Mouse (Mus musculus) ES-E14 (cell line): ENCODE results near the gene Gkn2.

Experiments
- CHD2 ChIP-seq: IDR thresholded peaks from 2 replicates; pipeline ENCODE4 v1.6.1; 2014; ENCODE audit warnings: mild to moderate bottlenecking, low read depth, low read length, inconsistent platforms
- HCFC1 ChIP-seq: IDR thresholded peaks from 2 replicates; pipeline ENCODE4 v1.6.1; 2012; ENCODE audit warnings: low read length, inconsistent platforms, borderline replicate concordance; ENCODE audit not compliant: insufficient read depth
- MAFK ChIP-seq: IDR thresholded peaks from 2 replicates; pipeline ENCODE4 v1.6.1; 2014; ENCODE audit warnings: mild to moderate bottlenecking, low read depth, low read length, inconsistent platforms; ENCODE audit not compliant: insufficient read depth
- ZC3H11A ChIP-seq: IDR thresholded peaks from 2 replicates; pipeline ENCODE4 v1.6.1; 2012; ENCODE audit warnings: low read depth, mild to moderate bottlenecking, inconsistent platforms, low read length, borderline replicate concordance

DNA sequence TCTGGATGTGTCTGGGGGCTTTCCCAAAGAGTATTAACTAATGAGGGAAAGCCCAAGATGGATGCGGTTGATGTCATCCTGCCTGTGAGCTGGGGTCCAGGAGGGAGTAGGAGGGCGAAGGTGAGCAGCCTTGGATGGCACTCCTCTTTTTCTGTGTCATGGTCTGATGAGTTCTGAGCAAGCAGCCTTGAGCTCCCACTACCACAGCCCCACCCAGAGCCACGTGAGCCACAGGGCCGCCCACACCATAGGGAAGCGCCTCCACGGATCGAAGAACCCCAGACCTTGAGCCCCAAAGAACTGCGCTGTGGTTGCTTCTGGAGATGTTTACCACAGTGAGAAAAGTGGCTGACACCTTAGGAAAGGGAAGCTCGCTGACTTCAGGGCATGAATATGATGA, 21.6 kb downstream of the Gkn2 start:
- TF ChIP-seq CHD2 (no peak), HCFC1 (no peak), MAFK (no peak), ZC3H11A (no peak)
